Mouse (Mus musculus): ENCODE results near the gene Gm10490. TPM values are rescaled to one million over a fixed set of nuclear protein-coding genes. Genes with fewer than 3 reads are reported as not detected.
A peak's percentile ranks its signal among the peaks of the same experiment; 100 is the strongest.

Gene Gm10490
- polyA plus RNA-seq, 2 experiments, result not detected

GRCm38 (mm10) chrX:7936874-7937273, 27.5 kb downstream of the Gm10490 start:
- H3K36me3 ChIP-seq (replicated peaks; ENCODE audit: control insufficient read depth, insufficient read depth, low read depth), result no peaks in the 10 kb centered on the region
- no peaks in the 10 kb centered on the region for H3K9me3 ChIP-seq (ENCODE audit: control insufficient read depth, low read length)
- 36% methylated on average over 9 of the region's 11 CpGs for WGBS (ENCODE audit: insufficient replicate concordance)
- no peak overlapping the region for H3K4me2 ChIP-seq (ENCODE audit: low read depth)
- TF ChIP-seq CTCF (IDR thresholded peaks at IDR 0.05; ENCODE audit: low read depth) (peak; percentile 68), EP300 (IDR thresholded peaks at IDR 0.05; ENCODE audit: low read depth) (no peak)
- no peak overlapping the region for H3K4me3 ChIP-seq (ENCODE audit: insufficient read depth in 1 of 2, low read depth in 2 of 2, low read length in 2 of 2)
- H3K9ac ChIP-seq (replicated peaks), result no peak overlapping the region
- H3K4me1 ChIP-seq (replicated peaks; ENCODE audit: control insufficient read depth in 2 of 2, insufficient read depth in 2 of 2, low read length in 1 of 2), result no peaks in the 10 kb centered on the region
- ATAC-seq (ENCODE audit: insufficient read depth) (no peak), DNase-seq (ENCODE audit: low read depth in 3 of 3, low spot score in 3 of 3) (no peak)
- H3K27me3 ChIP-seq (ENCODE audit: control insufficient read depth, insufficient read depth, low read length), result no peaks in the 10 kb centered on the region
- H3K27ac ChIP-seq, result no peak overlapping the region

GRCm38 (mm10) chrX:7937667-7938066, 28.3 kb downstream of the Gm10490 start:
- H3K4me3 ChIP-seq (ENCODE audit: insufficient read depth in 1 of 2, low read depth in 2 of 2, low read length in 2 of 2), result no peak overlapping the region
- ATAC-seq (ENCODE audit: insufficient read depth), result no peak
- no peak overlapping the region for H3K9ac ChIP-seq (replicated peaks)
- no peak for DNase-seq (ENCODE audit: low read depth in 3 of 3, low spot score in 3 of 3)
- H3K4me2 ChIP-seq (ENCODE audit: low read depth), result no peak overlapping the region
- no peaks in the 10 kb centered on the region for H3K4me1 ChIP-seq (replicated peaks; ENCODE audit: control insufficient read depth in 2 of 2, insufficient read depth in 2 of 2, low read length in 1 of 2)
- H3K27ac ChIP-seq, result no peak overlapping the region
- no peaks in the 10 kb centered on the region for H3K27me3 ChIP-seq (ENCODE audit: control insufficient read depth, insufficient read depth, low read length)
- no peaks in the 10 kb centered on the region for H3K9me3 ChIP-seq (ENCODE audit: control insufficient read depth, low read length)
- H3K36me3 ChIP-seq (replicated peaks; ENCODE audit: control insufficient read depth, insufficient read depth, low read depth), result no peaks in the 10 kb centered on the region
- no peak for TF ChIP-seq CTCF (IDR thresholded peaks at IDR 0.05; ENCODE audit: low read depth)
- TF ChIP-seq EP300 (IDR thresholded peaks at IDR 0.05; ENCODE audit: low read depth), result no peak
- 77% methylated on average over 6 of the region's 6 CpGs for WGBS (ENCODE audit: insufficient replicate concordance)

GRCm38 (mm10) chrX:7945618-7946017, 36.3 kb downstream of the Gm10490 start:
- Histone ChIP-seq H3K36me3 (replicated peaks; ENCODE audit: control insufficient read depth, insufficient read depth, low read depth) (no peaks in the 10 kb centered on the region), H3K4me2 (ENCODE audit: low read depth) (no peak overlapping the region), H3K27ac (no peak overlapping the region), H3K27me3 (ENCODE audit: control insufficient read depth, insufficient read depth, low read length) (no peaks in the 10 kb centered on the region), H3K9me3 (ENCODE audit: control insufficient read depth, low read length) (no peaks in the 10 kb centered on the region), H3K4me1 (replicated peaks; ENCODE audit: control insufficient read depth in 2 of 2, insufficient read depth in 2 of 2, low read length in 1 of 2) (peaks cover 0 to 5% of the 10 kb centered on the region in 2 experiments; a peak in 1 of 4 replicates), H3K9ac (replicated peaks) (no peak overlapping the region), H3K4me3 (ENCODE audit: insufficient read depth in 1 of 2, low read depth in 2 of 2, low read length in 2 of 2) (no peak overlapping the region)
- ATAC-seq (ENCODE audit: insufficient read depth), result no peak
- DNase-seq (ENCODE audit: low read depth in 3 of 3, low spot score in 3 of 3), result no peak
- TF ChIP-seq CTCF (IDR thresholded peaks at IDR 0.05; ENCODE audit: low read depth), result no peak
- TF ChIP-seq EP300 (IDR thresholded peaks at IDR 0.05; ENCODE audit: low read depth), result no peak
- 69% methylated on average over 8 of the region's 8 CpGs for WGBS (ENCODE audit: insufficient replicate concordance)

GRCm38 (mm10) chrX:7947108-7947899, 38.0 kb downstream of the Gm10490 start, which contains the start of gene Hdac6:
Gene Hdac6, minus strand, starts transcription at chrX:7947889.
- Histone ChIP-seq H3K4me3 (ENCODE audit: insufficient read depth in 1 of 2, low read depth in 2 of 2, low read length in 2 of 2) (peak within 1 kb of the TSS; percentile 57 to 61), H3K4me2 (ENCODE audit: low read depth) (peak within 1 kb of the TSS; percentile 75), H3K9ac (replicated peaks) (peak within 1 kb of the TSS; percentile 65), H3K27me3 (ENCODE audit: control insufficient read depth, insufficient read depth, low read length) (no peaks in the 10 kb centered on the region), H3K4me1 (replicated peaks; ENCODE audit: control insufficient read depth in 2 of 2, insufficient read depth in 2 of 2, low read length in 1 of 2) (peaks cover 0 to 5% of the 10 kb centered on the region in 2 experiments; a peak in 1 of 4 replicates), H3K27ac (no peak within 1 kb of the TSS), H3K36me3 (replicated peaks; ENCODE audit: control insufficient read depth, insufficient read depth, low read depth) (no peaks in the 10 kb centered on the region), H3K9me3 (ENCODE audit: control insufficient read depth, low read length) (no peaks in the 10 kb centered on the region)
- no peak for DNase-seq (ENCODE audit: low read depth in 3 of 3, low spot score in 3 of 3)
- TF ChIP-seq EP300 (IDR thresholded peaks at IDR 0.05; ENCODE audit: low read depth) (no peak), CTCF (IDR thresholded peaks at IDR 0.05; ENCODE audit: low read depth) (no peak)
- 11% methylated on average over 36 of the region's 37 CpGs for WGBS (ENCODE audit: insufficient replicate concordance)
- ATAC-seq (ENCODE audit: insufficient read depth), result no peak

- Histone ChIP-seq H3K27ac (no peak overlapping the region), H3K9ac (replicated peaks) (no peak overlapping the region; the same call in 1 of the 2 replicates), H3K36me3 (replicated peaks; ENCODE audit: control insufficient read depth, insufficient read depth, low read depth) (no peaks in the 10 kb centered on the region), H3K4me3 (ENCODE audit: insufficient read depth in 1 of 2, low read depth in 2 of 2, low read length in 2 of 2) (peak overlapping the region; percentile 57 to 61), H3K27me3 (ENCODE audit: control insufficient read depth, insufficient read depth, low read length) (no peaks in the 10 kb centered on the region), H3K9me3 (ENCODE audit: control insufficient read depth, low read length) (no peaks in the 10 kb centered on the region), H3K4me2 (ENCODE audit: low read depth) (peak overlapping the region; percentile 75), H3K4me1 (replicated peaks; ENCODE audit: control insufficient read depth in 2 of 2, insufficient read depth in 2 of 2, low read length in 1 of 2) (peaks cover 0 to 5% of the 10 kb centered on the region in 2 experiments; a peak in 1 of 4 replicates)
- DNase-seq (ENCODE audit: low read depth in 3 of 3, low spot score in 3 of 3) (peak; percentile 84 to 90 (median 87)), ATAC-seq (ENCODE audit: insufficient read depth) (peak; percentile 100)
- TF ChIP-seq EP300 (IDR thresholded peaks at IDR 0.05; ENCODE audit: low read depth), result 0 out of 2 replicates have a peak, but pooled peaks have one; percentile 15
- no peak for TF ChIP-seq CTCF (IDR thresholded peaks at IDR 0.05; ENCODE audit: low read depth)
- 6% methylated on average over 38 of the region's 38 CpGs for WGBS (ENCODE audit: insufficient replicate concordance)
Measured at GRCm38 (mm10) chrX:7947900-7948492, 38.7 kb downstream of the Gm10490 start.
